Mouse (Mus musculus) hindbrain, postnatal 0 days (tissue): ENCODE results near the gene Otp. TPM values are rescaled to one million over a fixed set of nuclear protein-coding genes. Genes with fewer than 3 reads are reported as not detected.
A peak's percentile ranks its signal among the peaks of the same experiment; 100 is the strongest.

ENCODE experiments used
- ATAC-seq: fragments of 200-750 bp; cut with Nextera tagmentation; 2 replicates; pipeline ENCODE4 v1.8.0; 2017; ENCODE audit warnings: mild to moderate bottlenecking, moderate TSS enrichment, moderate library complexity
- DNase-seq: peaks from one replicate; pipeline ENCODE4 v3.0.0-alpha.2; 2015; ENCODE audit warnings: low spot score
- H3K27ac ChIP-seq: fragments of 300-500 bp; sonication (generic); 2 replicates; pipeline ENCODE4 v1.5.1; 2014; ENCODE audit warnings: mild to moderate bottlenecking
- H3K27me3 ChIP-seq: fragments of 300-500 bp; sonication (generic); 2 replicates; pipeline ENCODE4 v1.6.1; 2014; ENCODE audit warnings: low read length, mixed read lengths; ENCODE audit not compliant: insufficient read depth
- H3K36me3 ChIP-seq: fragments of 300-500 bp; sonication (generic); 2 replicates; pipeline ENCODE4 v1.6.1; 2014; ENCODE audit warnings: low read length, mixed read lengths; ENCODE audit not compliant: insufficient read depth
- H3K4me1 ChIP-seq: fragments of 300-500 bp; sonication (generic); 2 replicates; pipeline ENCODE4 v1.6.1; 2014; ENCODE audit warnings: antibody characterized with exemption, low read length, mixed read lengths; ENCODE audit not compliant: insufficient read depth
- H3K4me2 ChIP-seq: fragments of 300-500 bp; sonication (generic); 2 replicates; pipeline ENCODE4 v1.6.1; 2014; ENCODE audit warnings: low read depth, mild to moderate bottlenecking, low read length, moderate library complexity, mixed read lengths
- H3K4me3 ChIP-seq: fragments of 300-500 bp; sonication (generic); 2 replicates; pipeline ENCODE4 v1.5.1; 2014; ENCODE audit warnings: low read length
- H3K9ac ChIP-seq: fragments of 300-500 bp; sonication (generic); replicated peaks from 2 replicates; pipeline ENCODE4 v1.6.1; 2014; ENCODE audit warnings: mild to moderate bottlenecking, low read length, moderate library complexity, mixed read lengths
- H3K9me3 ChIP-seq: fragments of 300-500 bp; sonication (generic); 2 replicates; pipeline ENCODE4 v1.6.1; 2016; ENCODE audit warnings: low read length, mixed read lengths
- CTCF ChIP-seq: IDR thresholded peaks from 2 replicates; pipeline ENCODE4 v1.5.1; 2016; ENCODE audit warnings: antibody characterized with exemption, control low read depth, low read depth
- WGBS: fragments of 180-500 bp; shearing (Covaris S2); extraction: QIAGEN DNeasy Blood & Tissue Kit; methylation state at CpG from one replicate; pipeline ENCODE4 v1.1.7; 2014; 5-methylcytosine and 5-hydroxymethylcytosine counted together
- polyA plus RNA-seq: library from polyadenylated mRNA; unstranded; fragments of >200 nt; fragmentation: Nextera tagmentation; extraction: Ambion mirVana; gene quantifications from 2 replicates; pipeline ENCODE4 v1.2.1, GENCODE M21; 2015
- total RNA-seq: library from RNA; depleted of rRNA; stranded (reverse); fragments of >200 nt; gene quantifications from 2 replicates; pipeline ENCODE4 v1.2.3, GENCODE M21; 2014

The Otp gene
- total and polyA plus RNA-seq, 2 experiments from 2014 or later: 4.3 to 4.9 TPM

DNA sequence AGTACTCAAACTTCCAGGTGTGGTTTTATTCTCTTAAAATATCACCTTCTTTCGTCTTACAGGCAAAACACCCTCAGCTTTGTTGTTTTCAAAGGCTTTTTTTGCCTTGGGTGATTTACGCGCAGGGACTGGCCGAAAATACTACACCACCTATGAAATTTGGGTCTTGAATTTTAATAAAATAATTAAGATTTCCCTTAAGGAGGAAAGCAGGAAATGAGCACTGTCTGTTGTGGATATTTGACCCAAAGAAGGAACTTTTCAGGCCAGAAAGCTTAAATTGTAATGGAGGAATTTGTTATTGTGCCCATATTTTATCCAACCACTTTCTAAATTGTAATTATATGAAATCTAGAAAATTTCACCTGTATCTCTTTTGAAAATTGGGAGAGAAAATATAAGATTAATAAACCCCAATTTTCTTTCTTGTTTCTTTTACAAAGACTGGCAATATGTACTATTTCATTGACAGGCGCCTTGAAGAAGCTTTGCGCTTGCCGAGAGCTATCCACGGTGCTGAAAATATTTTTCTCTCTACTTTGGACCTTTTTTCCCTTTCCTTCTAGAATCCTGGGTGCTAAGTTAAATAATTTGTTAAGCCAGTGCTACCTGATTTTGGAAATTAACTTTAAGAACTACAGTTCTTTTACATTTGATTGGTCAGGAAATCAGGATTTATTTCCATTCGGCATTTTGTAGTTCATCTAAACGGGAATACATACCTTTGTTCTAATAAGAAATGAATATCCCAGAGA lies 2.8 kb downstream of the Otp start:
- H3K27ac ChIP-seq: no peak overlapping the region
- 11% methylated on average over 10 of the region's 10 CpGs for WGBS
- peaks cover 79% of the 10 kb centered on the region for H3K27me3 ChIP-seq
- H3K4me3 ChIP-seq: no peak overlapping the region
- H3K9me3 ChIP-seq: no peaks in the 10 kb centered on the region
- no peaks in the 10 kb centered on the region for H3K4me1 ChIP-seq
- DNase-seq (peak; percentile 63), ATAC-seq (no peak)
- no peak overlapping the region for H3K4me2 ChIP-seq
- no peak overlapping the region for H3K9ac ChIP-seq
- no peak for TF ChIP-seq CTCF
- H3K36me3 ChIP-seq: no peaks in the 10 kb centered on the region

DNA sequence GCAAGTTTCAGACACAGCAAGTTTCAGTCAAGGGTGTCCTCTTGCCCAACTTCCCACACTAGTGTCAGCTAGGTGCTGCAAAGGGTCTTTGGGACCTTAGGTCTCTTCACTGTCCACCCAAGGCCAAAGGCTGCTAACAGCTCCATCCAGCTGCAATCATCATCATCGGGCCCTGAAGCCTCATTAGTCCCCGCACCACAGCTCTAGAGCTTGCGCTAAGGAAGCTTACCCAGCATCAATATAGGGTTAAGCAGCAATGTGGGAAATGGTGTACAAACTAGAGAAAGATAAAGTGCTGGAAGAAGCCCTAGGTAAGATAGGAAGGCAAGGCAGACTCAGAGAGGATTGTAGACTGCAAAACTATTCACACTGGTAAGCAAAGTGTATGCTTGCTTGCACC lies 5.8 kb downstream of the Otp start:
- Histone ChIP-seq H3K4me2 (no peak overlapping the region), H3K27ac (no peak overlapping the region), H3K4me3 (no peak overlapping the region)

DNA sequence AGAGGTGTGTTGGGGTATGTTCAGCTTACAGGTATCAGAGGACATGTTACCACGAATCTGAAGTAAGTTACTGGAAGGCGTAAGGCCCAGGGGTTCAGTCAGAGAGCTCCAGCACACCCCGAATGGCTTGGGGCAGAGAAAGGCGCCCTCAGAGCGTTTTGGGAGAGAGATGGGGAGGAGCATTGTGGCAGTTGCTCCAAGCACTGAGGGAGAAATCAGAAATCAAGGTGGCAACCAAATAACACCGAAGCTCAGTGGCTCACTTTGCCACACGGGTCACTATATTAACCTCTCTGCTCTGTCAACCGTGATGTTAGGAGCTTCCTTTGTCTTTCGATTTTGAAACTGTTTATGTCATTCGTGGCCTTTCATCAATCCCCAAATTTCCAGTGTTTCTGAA lies 6.8 kb downstream of the Otp start:
- Histone ChIP-seq H3K4me2 (0 out of 2 replicates have a peak overlapping the region, but pooled peaks have one; percentile 0), H3K27ac (no peak overlapping the region), H3K9ac (no peak overlapping the region)

More for the DNA sequence above, 5.8 kb downstream of the Otp start:
- 3% methylated on average over 3 of the region's 3 CpGs for WGBS
- peaks cover 80% of the 10 kb centered on the region for H3K27me3 ChIP-seq
- H3K9me3 ChIP-seq: no peaks in the 10 kb centered on the region
- ATAC-seq: no peak
- DNase-seq: no peak
- H3K36me3 ChIP-seq: no peaks in the 10 kb centered on the region
- no peak for TF ChIP-seq CTCF
- H3K4me1 ChIP-seq: peaks cover 5% of the 10 kb centered on the region; the same call in 1 of the 2 replicates
- H3K9ac ChIP-seq: no peak overlapping the region

DNA sequence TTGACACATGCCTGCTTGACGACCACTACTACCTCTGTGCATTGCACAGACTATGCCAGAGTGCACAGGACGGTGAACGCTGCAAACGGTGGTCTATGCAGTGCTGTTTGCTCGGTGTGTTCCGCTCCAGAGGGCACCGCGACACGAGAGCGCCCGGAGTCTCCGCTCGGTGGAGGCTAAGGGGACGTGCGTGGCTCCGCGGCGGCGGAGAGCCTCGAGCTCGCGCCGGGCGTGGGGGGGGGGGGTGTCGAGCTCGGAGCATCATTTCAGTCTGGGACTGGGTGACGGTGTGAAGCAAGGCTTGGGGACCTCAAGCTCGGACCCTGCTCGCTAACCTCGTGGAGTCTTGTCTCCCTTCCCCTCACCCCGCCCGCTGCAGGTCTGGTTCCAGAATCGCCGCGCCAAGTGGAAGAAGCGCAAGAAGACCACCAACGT lies 7.3 kb downstream of the Otp start:
- Histone ChIP-seq H3K4me2 (peak overlapping the region; percentile 59), H3K36me3 (no peaks in the 10 kb centered on the region), H3K27ac (no peak overlapping the region), H3K27me3 (peaks cover 77% of the 10 kb centered on the region), H3K9ac (no peak overlapping the region), H3K4me3 (peak overlapping the region; percentile 35), H3K4me1 (peaks cover 5% of the 10 kb centered on the region; the same call in 1 of the 2 replicates), H3K9me3 (no peaks in the 10 kb centered on the region)
- WGBS: under 1% methylated on average over 33 of the region's 37 CpGs
- no peak for DNase-seq
- ATAC-seq: peak; percentile 55
- no peak for TF ChIP-seq CTCF

More for the DNA sequence above, 6.8 kb downstream of the Otp start:
- ATAC-seq (no peak), DNase-seq (no peak)
- WGBS: 3% methylated on average over 10 of the region's 10 CpGs
- peaks cover 5% of the 10 kb centered on the region; the same call in 1 of the 2 replicates for H3K4me1 ChIP-seq
- H3K27me3 ChIP-seq: peaks cover 78% of the 10 kb centered on the region
- H3K4me3 ChIP-seq: peak overlapping the region; percentile 35; the same call in 1 of the 2 replicates
- no peak for TF ChIP-seq CTCF
- H3K9me3 ChIP-seq: no peaks in the 10 kb centered on the region
- H3K36me3 ChIP-seq: no peaks in the 10 kb centered on the region

DNA sequence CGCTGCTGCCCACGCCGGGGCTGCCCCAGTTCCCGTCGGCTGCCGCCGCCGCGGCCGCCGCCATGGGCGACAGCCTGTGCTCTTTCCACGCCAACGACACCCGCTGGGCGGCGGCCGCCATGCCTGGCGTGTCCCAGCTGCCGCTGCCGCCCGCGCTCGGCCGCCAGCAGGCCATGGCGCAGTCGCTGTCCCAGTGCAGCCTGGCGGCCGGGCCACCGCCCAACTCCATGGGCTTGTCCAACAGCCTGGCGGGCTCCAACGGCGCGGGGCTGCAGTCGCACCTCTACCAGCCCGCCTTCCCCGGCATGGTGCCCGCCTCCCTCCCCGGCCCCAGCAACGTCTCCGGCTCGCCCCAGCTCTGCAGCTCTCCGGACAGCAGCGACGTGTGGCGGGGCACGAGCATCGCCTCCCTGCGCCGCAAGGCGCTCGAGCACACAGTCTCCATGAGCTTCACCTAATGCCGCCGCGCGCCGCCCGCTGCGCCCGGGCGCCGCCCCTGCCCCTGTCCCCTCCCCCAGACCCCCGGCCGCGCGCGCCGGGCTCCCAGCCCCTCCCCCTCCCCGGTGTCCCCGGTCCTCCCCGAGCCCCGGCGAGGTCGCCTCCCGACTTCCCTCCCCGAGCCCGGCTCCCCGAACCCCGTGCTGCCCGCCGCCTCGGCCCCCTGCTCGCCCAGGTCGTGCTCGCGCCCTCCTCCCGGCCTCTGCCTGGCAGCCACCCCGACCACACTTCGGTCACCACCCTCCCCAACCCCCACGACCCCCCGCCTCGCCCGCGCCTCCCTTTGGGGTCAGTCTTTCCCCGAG lies 8.0 kb downstream of the Otp start:
- ATAC-seq (peak; percentile 69), DNase-seq (no peak)
- under 1% methylated on average over 79 of the region's 95 CpGs for WGBS
- no peaks in the 10 kb centered on the region for H3K36me3 ChIP-seq
- no peaks in the 10 kb centered on the region for H3K9me3 ChIP-seq
- peaks cover 5% of the 10 kb centered on the region; the same call in 1 of the 2 replicates for H3K4me1 ChIP-seq
- no peak overlapping the region for H3K27ac ChIP-seq
- no peak overlapping the region for H3K9ac ChIP-seq
- peaks cover 79% of the 10 kb centered on the region for H3K27me3 ChIP-seq
- H3K4me2 ChIP-seq: peak overlapping the region; percentile 59
- TF ChIP-seq CTCF: no peak
- H3K4me3 ChIP-seq: peak overlapping the region; percentile 35

DNA sequence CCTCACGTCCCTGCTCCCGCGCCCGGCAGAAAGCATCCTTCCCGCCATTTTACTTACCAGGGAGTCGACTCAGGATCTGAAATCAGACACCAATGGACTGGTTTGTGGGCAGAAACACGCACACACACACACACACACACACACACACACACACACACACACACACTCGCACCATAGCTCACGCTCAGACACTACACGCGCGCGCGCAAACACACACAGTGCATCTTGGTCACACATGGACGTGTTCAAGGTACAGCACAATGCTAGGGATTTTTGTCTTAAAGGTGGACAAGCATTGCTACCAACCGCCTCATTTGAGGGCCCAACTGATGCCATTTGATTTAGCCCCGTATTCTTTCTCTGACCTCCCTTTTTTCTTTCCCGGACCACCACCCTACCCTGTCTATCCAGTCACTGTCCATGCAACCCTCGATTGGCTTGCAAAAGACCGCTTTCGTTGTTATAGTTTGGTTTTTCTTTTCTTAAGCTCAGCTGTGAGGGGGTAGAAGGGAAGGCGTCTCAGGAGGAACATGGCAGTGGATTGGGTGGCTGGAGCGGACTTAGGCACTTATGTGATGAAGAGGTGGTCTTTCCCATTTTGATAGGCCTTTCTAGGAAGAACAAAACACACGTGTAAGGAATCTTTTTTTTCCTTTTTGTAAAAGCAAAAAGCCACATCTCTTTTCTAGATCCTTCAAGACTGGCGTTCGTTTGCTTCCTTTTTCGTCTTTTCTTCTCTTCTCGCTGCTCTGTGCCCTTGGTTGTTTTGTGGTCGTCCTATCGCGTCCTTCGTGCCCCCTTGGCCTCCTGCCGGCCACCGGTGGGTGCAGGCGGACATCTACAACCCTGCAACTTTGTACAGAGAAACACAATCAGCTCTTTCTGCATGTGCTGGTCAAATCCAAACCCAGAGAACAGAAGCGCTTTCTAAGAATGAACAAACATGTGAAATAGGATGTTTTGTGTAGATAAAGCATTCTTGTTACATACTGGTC lies 8.9 kb downstream of the Otp start:
- Histone ChIP-seq H3K9me3 (no peaks in the 10 kb centered on the region), H3K27ac (no peak overlapping the region), H3K9ac (no peak overlapping the region), H3K4me1 (peaks cover 5% of the 10 kb centered on the region; the same call in 1 of the 2 replicates), H3K4me3 (peak overlapping the region; percentile 35; the same call in 1 of the 2 replicates), H3K27me3 (peaks cover 84% of the 10 kb centered on the region), H3K36me3 (no peaks in the 10 kb centered on the region), H3K4me2 (peak overlapping the region; percentile 59)
- WGBS: 2% methylated on average over 36 of the region's 36 CpGs
- DNase-seq: no peak
- TF ChIP-seq CTCF: no peak
- no peak for ATAC-seq
